Mouse (Mus musculus) embryonic fibroblast, embryonic 13.5 days (primary cell): ENCODE measurements at regions not wholly inside any gene's neighbourhood (a gene's known extent, or its start where the extent isn't known, plus 50 kb on each side); places are given as distances from the start of the nearest gene placed in this dataset.

Source experiments
- H3K27ac ChIP-seq: 2 replicates; pipeline ENCODE4 v1.5.1; 2012; ENCODE audit warnings: low read length, control low read depth, inconsistent platforms; ENCODE audit not compliant: insufficient read depth
- H3K4me1 ChIP-seq: 2 replicates; pipeline ENCODE4 v1.6.1; 2011; ENCODE audit warnings: low read length; ENCODE audit not compliant: control insufficient read depth, insufficient read depth
- H3K4me3 ChIP-seq: 2 replicates; pipeline ENCODE4 v1.5.1; 2011; ENCODE audit warnings: mild to moderate bottlenecking, control low read depth, low read length; ENCODE audit not compliant: insufficient read depth
- CTCF ChIP-seq: IDR thresholded peaks from 2 replicates; pipeline ENCODE4 v1.5.1; 2011; ENCODE audit warnings: mild to moderate bottlenecking, control low read depth, low read length, moderate library complexity, borderline replicate concordance; ENCODE audit not compliant: insufficient read depth
- POLR2A ChIP-seq: IDR thresholded peaks from 2 replicates; pipeline ENCODE4 v1.6.1; 2011; ENCODE audit warnings: low read depth, mild to moderate bottlenecking, control low read depth, low read length, moderate library complexity

- H3K27ac ChIP-seq: no peak overlapping the region
- no peaks in the 10 kb centered on the region for H3K4me1 ChIP-seq
- no peak overlapping the region for H3K4me3 ChIP-seq
- TF ChIP-seq CTCF: no peak
- no peak for TF ChIP-seq POLR2A
Observed at GRCm38 (mm10) chr6:143614431-143614987, 447.5 kb downstream of the Etnk1 start.

- no peaks in the 10 kb centered on the region for H3K4me1 ChIP-seq
- TF ChIP-seq CTCF (no peak), POLR2A (no peak)
- H3K27ac ChIP-seq: no peak overlapping the region
- no peak overlapping the region for H3K4me3 ChIP-seq
Observed at GRCm38 (mm10) chr6:143615361-143615760, 448.3 kb downstream of the Etnk1 start.

- TF ChIP-seq POLR2A: no peak
- TF ChIP-seq CTCF: no peak
- no peak overlapping the region for H3K27ac ChIP-seq
- no peaks in the 10 kb centered on the region for H3K4me1 ChIP-seq
- H3K4me3 ChIP-seq: no peak overlapping the region
Observed at GRCm38 (mm10) chr6:143616386-143616785, 449.4 kb downstream of the Etnk1 start.

DNA sequence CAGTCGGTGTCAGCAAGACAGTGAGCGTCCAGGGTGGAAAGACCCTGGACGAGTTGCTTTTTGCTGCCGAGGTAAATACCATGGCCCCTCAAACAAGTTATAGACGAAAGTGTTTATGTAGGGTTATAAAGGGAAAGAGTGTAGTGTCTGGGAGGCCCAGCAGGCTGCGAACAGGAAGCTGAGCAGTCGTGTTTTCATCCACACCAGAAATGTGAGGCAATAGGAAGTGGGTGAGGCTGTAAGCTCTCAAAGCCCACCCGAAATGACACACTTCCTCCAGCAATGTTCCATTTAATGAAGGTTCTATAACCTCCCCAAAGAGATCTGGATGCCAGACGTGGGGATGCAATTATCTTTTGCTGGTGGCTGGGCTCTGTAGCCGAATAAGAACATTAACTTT is 451.5 kb downstream of the Etnk1 start:
- H3K4me1 ChIP-seq: no peaks in the 10 kb centered on the region
- no peak overlapping the region for H3K4me3 ChIP-seq
- no peak overlapping the region for H3K27ac ChIP-seq
- TF ChIP-seq POLR2A (no peak), CTCF (no peak)

- TF ChIP-seq CTCF (no peak), POLR2A (no peak)
- H3K4me1 ChIP-seq: no peaks in the 10 kb centered on the region
- H3K27ac ChIP-seq: no peak overlapping the region
- no peak overlapping the region for H3K4me3 ChIP-seq
Observed at GRCm38 (mm10) chr6:143620583-143620982, 453.6 kb downstream of the Etnk1 start.

DNA sequence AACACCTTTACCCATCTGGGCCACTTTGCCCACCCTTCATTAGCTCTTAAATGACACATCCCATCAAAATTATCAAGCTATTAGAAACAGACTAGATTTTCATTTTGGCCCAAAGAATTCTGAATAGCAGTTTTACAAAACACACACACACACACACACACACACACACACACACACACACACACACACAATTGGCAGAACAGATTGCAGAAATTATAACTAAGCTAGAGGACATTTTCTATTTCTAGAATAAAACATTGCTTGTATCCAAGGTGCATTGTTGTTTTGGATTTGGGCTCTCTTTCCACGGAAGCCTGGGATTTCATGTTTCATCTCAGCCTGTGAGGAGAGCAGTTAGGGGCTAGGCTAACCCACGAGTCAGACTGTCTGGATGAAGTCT is 455.1 kb downstream of the Etnk1 start:
- TF ChIP-seq CTCF (no peak), POLR2A (no peak)
- Histone ChIP-seq H3K4me3 (no peak overlapping the region), H3K4me1 (no peaks in the 10 kb centered on the region), H3K27ac (no peak overlapping the region)

GRCm38 (mm10) chr6:143624901-143625300 is 457.9 kb downstream of the Etnk1 start:
- TF ChIP-seq CTCF: no peak
- no peak for TF ChIP-seq POLR2A
- Histone ChIP-seq H3K27ac (no peak overlapping the region), H3K4me1 (no peaks in the 10 kb centered on the region), H3K4me3 (no peak overlapping the region)

DNA sequence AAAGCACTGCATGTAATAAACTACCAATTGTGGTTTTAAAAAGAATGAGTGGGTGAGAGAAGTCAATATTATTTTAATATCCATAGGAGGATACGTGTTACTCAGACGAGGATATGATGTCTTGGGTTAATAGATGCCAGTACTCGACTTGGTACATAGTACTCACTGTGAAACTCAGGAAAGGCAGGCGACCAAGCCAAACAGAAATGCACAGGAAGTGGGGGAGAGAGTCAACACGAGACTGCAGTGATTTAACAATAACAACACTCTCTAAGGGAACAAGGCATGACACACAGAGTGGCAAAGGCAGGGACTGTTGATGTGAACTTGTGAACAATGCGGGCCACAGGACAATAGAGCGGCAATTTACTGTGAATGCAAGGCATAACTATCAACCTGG is 464.6 kb downstream of the Etnk1 start:
- Histone ChIP-seq H3K4me1 (no peaks in the 10 kb centered on the region), H3K27ac (no peak overlapping the region), H3K4me3 (no peak overlapping the region)
- TF ChIP-seq POLR2A: no peak
- no peak for TF ChIP-seq CTCF

DNA sequence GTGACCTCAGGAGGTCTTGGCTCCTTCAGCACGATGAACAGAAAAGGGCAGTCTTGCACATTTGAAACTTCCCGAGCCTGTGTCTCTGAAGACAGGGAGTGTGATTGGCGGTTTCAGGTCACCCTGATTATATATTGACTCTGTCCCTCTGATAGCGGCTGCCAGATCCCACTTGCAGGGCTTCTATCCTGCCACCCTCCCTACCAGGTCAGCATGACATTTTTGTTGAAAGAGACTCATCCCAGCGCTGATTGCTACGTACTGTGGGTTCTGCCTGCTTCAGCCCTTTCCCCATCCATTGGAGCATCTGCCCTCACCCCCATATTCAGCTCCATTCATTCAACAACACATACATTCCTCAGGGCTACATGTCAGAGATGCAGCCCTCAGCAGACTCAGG is 466.7 kb downstream of the Etnk1 start:
- Histone ChIP-seq H3K27ac (no peak overlapping the region), H3K4me3 (no peak overlapping the region), H3K4me1 (no peaks in the 10 kb centered on the region)
- no peak for TF ChIP-seq POLR2A
- TF ChIP-seq CTCF: no peak

DNA sequence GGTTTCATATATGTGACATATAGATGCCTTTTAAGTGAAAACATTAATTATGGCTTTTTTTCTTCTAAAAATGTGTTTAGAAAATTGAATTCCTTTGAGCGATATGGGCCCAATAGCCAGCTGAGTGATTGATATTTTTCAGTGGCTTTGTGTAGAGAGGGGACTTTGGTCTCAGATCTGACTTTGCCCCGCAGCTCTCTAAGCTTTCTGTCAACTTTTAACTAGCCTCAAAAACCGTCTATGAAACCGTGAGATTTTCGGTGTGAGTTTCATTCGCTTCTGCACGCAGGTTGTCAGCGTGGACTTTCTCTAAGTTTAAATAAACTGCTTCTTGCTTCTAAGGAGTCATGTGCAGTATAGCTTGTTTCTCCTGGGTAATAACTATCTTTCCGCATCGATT is 467.3 kb downstream of the Etnk1 start:
- H3K4me1 ChIP-seq: no peaks in the 10 kb centered on the region
- no peak overlapping the region for H3K4me3 ChIP-seq
- TF ChIP-seq POLR2A: no peak
- TF ChIP-seq CTCF: no peak
- H3K27ac ChIP-seq: no peak overlapping the region

GRCm38 (mm10) chr6:143635043-143635442 is 468.0 kb downstream of the Etnk1 start:
- H3K4me3 ChIP-seq: no peak overlapping the region
- no peak overlapping the region for H3K27ac ChIP-seq
- TF ChIP-seq CTCF: no peak
- no peak for TF ChIP-seq POLR2A
- H3K4me1 ChIP-seq: no peaks in the 10 kb centered on the region
